ENCODE assay signal across 33 mouse cellular contexts in the genomic region with DNA sequence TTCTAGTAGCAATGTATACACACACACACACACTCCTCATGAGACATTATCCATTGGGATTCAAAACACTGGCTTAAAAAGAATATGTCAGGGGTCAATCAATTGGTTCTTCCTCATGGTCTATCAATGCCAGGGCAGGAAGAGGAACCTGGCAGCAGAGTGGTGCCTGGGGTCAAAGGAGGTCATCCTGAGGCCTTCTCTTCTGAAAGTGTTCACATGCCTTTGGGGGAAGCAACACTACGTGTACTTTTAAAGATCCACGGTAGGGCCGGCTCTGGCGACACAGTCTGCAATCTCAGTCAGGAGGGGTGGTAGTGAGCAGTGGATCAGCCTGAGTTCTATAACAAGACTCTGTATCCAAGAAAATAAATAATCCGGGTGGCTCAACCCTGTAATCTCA. TPM values are rescaled to one million over a fixed set of nuclear protein-coding genes. Genes with fewer than 3 reads are reported as not detected.
"Had no signal": no experiment of that assay in that cellular context is flagged by ENCODE, and none has a peak within 500 bp of the region (broad histone marks: within the 10 kb centered on the region; RNA-seq: fewer than 3 reads in every experiment).

No protein-coding gene starts in this region.

- H3K27ac ChIP-seq: kidney, postnatal 0 days; left cerebral cortex, adult 2 months; limb, embryonic 12.5 days; limb, embryonic 15.5 days; liver, embryonic 14.5 days; lung, embryonic 15.5 days; macrophage; neural tube, embryonic 12.5 days; neural tube, embryonic 15.5 days; stomach, embryonic 15.5 days had no signal

- DNase-seq: kidney, adult 2 months; kidney, postnatal 25 days; layer of hippocampus, postnatal 36 days; left cerebral cortex, postnatal 4 days; lung, adult 18-20 months; lung, postnatal 10 days; midbrain, embryonic 14.5 days; retina, postnatal 1 day; right cerebral cortex, postnatal 25 days; spleen, adult 18-20 months; thymus, adult 18-20 months; thymus, postnatal 36 days had no signal

- H3K4me1 ChIP-seq: limb, embryonic 12.5 days; limb, embryonic 15.5 days; neural tube, embryonic 12.5 days; neural tube, embryonic 15.5 days; stomach, embryonic 15.5 days had no signal

- H3K9ac ChIP-seq: limb, embryonic 12.5 days; limb, embryonic 15.5 days; liver, embryonic 14.5 days; lung, embryonic 15.5 days; neural tube, embryonic 12.5 days; neural tube, embryonic 15.5 days; stomach, embryonic 15.5 days had no signal

- H3K27me3 ChIP-seq: lung, embryonic 15.5 days; neural tube, embryonic 12.5 days; neural tube, embryonic 15.5 days; stomach, embryonic 15.5 days had no signal

- ATAC-seq: intestine, postnatal 0 days had no signal

- H3K36me3 ChIP-seq: limb, embryonic 12.5 days; limb, embryonic 15.5 days; lung, embryonic 15.5 days; neural tube, embryonic 12.5 days; neural tube, embryonic 15.5 days; stomach, embryonic 15.5 days had no signal

- H3K4me3 ChIP-seq: left cerebral cortex, adult 2 months; limb, embryonic 12.5 days; limb, embryonic 15.5 days; lung, embryonic 15.5 days; neural tube, embryonic 12.5 days; neural tube, embryonic 15.5 days; stomach, embryonic 15.5 days had no signal

RNA-seq across cellular contexts. Expression of gene Svs5, which starts 27.1 kb away (rescaled TPM):
- total RNA-seq: layer of hippocampus, adult 8-10 months; layer of hippocampus, postnatal 10 days; layer of hippocampus, postnatal 36 days; left cerebral cortex, adult 2 months; left cerebral cortex, postnatal 10 days; left cerebral cortex, postnatal 4 days; megakaryocyte-erythroid progenitor cell, adult 5-6 weeks; midbrain, postnatal 0 days had no signal
- polyA plus RNA-seq: intestine, embryonic 14.5 days; intestine, postnatal 0 days; kidney, adult 2 months; kidney, embryonic 14.5 days; kidney, postnatal 0 days; large intestine, adult 2 months; limb, embryonic 12.5 days; limb, embryonic 15.5 days; liver, embryonic 14.5 days; lung, embryonic 15.5 days; macrophage; midbrain, embryonic 11.5 days; midbrain, embryonic 14.5 days; midbrain, postnatal 0 days; neural tube, embryonic 12.5 days; neural tube, embryonic 15.5 days; stomach, embryonic 15.5 days had no signal

RNA-seq across cellular contexts. Expression of gene Slpi, which starts 29.2 kb away (rescaled TPM):
- total RNA-seq: left cerebral cortex, adult 2 months; megakaryocyte-erythroid progenitor cell, adult 5-6 weeks; midbrain, postnatal 0 days had no signal
- polyA plus RNA-seq: kidney, embryonic 14.5 days; midbrain, embryonic 14.5 days; neural tube, embryonic 12.5 days had no signal

RNA-seq across cellular contexts. Expression of gene Svs6, which starts 43.1 kb away (rescaled TPM):
- total RNA-seq: layer of hippocampus, adult 8-10 months; layer of hippocampus, postnatal 10 days; layer of hippocampus, postnatal 36 days; left cerebral cortex, adult 2 months; left cerebral cortex, postnatal 10 days; left cerebral cortex, postnatal 4 days; megakaryocyte-erythroid progenitor cell, adult 5-6 weeks; midbrain, postnatal 0 days had no signal
- polyA plus RNA-seq: intestine, embryonic 14.5 days; intestine, postnatal 0 days; kidney, adult 2 months; kidney, embryonic 14.5 days; kidney, postnatal 0 days; large intestine, adult 2 months; limb, embryonic 12.5 days; limb, embryonic 15.5 days; liver, embryonic 14.5 days; lung, embryonic 15.5 days; macrophage; midbrain, embryonic 11.5 days; midbrain, embryonic 14.5 days; midbrain, postnatal 0 days; neural tube, embryonic 12.5 days; neural tube, embryonic 15.5 days; stomach, embryonic 15.5 days; urinary bladder, adult 2 months had no signal

RNA-seq across cellular contexts. Expression of gene Rbpjl, which starts 43.3 kb away (rescaled TPM):
- total RNA-seq: megakaryocyte-erythroid progenitor cell, adult 5-6 weeks had no signal
- polyA plus RNA-seq: kidney, adult 2 months; kidney, embryonic 14.5 days; kidney, postnatal 0 days; large intestine, adult 2 months; macrophage; midbrain, embryonic 11.5 days; midbrain, embryonic 14.5 days had no signal

RNA-seq across cellular contexts. Expression of gene Matn4, which starts 45.3 kb away (rescaled TPM):
- polyA plus RNA-seq: macrophage; midbrain, embryonic 14.5 days had no signal
